Mouse (Mus musculus) brain, adult 2 months (tissue): ENCODE measurements around the gene Zfp414.
"Not testable (repeated sequence)": the region's sequence is repeated elsewhere in the genome, so short reads cannot be mapped to it uniquely, and the experiment has no call there.

Experiments used
- DNase-seq: peaks from one replicate; pipeline ENCODE4 v3.0.0; 2011; ENCODE audit warnings: low read depth, low spot score

The Zfp414 gene

DNA sequence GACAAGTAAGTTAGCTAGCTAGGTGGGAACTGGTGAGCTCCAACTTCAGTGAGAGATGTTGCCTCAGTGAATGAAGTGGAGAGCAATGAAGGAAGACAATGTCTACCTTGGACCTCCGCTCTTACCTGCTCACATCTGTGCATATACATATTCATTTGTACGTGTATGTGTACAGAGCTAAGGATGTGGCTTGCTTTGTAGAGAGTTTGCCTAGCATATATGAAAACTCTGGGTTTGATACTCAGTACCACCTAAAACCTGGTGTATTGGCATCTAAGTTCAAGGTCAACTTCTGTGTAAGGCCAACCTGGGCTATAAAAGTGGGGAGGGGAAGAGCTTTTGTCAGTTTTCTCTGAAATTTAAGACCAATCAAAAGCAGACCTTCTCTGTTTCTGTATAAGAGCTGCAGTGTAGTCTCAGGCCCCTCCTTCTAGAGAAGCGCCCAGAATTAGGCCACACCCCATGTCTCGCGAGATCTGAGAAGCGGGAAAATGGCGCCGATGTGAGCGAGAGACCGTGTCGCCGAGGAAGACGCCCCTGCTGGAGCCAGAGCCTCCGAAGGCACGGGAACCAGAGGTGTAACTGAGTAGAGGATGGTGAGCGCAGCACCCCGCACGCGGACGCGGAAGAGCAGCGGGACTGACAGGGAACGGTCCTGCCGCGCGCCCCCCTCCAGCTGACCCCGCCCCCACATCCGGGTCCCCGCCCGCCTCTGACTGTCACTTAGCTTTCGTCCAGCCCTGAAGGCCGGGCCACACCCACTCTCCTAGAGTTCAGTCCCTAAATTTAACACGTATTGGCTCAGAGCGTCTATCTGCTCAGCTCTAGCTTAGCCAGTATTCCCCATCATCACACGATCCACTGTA lies at the start of gene Zfp414:
Zfp414 (plus strand) TSS at position 470 of the 866 bp plus-strand sequence.
- peak; percentile 97 for DNase-seq

DNA sequence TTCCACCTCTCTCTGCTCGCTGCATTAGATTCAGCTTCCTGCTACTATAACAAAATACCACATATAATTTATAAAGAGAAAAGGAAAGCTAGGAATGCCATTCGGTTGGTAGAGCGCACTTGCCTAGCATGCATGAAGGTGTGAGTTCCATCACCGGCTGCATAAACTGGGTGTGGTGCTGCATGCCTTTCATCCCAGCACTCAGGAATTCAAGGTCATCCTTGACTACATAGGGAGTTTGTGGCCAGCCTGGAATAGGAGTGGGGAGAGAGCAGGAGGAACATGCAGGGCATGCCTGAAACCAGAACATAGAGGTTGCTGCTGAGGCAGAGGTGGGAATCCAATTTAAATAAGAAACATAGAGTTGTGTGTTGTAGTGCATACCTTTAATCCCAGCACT lies 44.8 kb upstream of the Zfp414 start:
- DNase-seq: no peak

DNA sequence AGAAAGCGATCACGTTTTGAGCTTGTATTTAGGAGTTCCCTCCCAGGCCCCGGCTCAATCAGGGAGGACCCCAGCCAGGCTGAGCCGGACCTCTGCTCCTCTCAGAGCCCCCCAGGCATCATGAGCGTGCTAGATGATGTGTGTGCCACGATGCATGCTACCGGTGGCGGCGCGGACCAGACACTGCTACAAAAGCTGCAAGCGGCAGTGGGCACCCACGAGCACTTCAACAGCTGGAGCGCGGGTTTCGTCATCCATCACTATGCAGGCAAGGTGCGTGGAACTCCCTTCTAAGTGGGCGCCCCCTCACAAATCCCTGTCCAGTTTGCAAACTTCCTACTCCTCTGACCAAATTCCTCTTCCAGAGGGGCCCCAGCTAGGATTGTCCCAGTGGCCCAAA lies 42.9 kb upstream of the Zfp414 start:
- no peak for DNase-seq

DNA sequence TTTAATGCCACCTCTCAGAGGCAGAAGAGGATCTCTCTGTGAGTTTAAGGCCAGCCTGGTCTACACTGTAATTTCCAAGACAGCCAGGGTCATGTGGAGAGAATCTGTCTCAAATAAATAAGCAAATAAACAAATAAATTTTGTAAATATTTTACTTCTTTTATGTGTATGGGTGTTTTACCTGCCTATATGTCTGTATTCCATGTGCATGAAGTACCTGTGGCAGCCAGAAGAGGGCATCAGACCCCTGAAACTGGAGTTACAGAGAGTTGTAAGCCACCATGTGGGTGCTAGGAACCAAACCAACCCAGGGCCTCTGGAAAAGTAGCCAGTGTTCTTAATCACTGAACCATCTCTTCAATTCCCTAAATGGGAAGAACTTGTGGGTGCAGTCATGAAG lies 31.6 kb upstream of the Zfp414 start:
- DNase-seq: no peak

DNA sequence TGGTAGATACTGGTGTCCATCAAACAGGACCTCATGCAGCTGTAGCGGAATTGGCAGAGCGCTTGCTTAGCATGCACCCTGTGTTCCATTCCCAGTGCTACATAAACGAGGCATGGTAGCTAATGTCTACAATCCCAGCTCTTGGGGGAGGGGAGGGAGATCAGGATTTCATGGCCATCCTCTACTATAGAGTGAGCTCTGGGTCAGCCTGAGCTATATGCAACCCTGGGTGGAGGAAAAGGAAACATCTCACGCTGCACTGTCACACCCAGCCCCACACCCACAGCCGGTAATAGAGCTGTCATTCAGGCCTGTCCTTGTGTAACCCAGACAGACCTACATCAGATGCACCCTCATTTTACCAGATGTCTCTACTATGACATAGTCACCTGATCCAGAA lies 30.4 kb upstream of the Zfp414 start:
- no peak for DNase-seq

DNA sequence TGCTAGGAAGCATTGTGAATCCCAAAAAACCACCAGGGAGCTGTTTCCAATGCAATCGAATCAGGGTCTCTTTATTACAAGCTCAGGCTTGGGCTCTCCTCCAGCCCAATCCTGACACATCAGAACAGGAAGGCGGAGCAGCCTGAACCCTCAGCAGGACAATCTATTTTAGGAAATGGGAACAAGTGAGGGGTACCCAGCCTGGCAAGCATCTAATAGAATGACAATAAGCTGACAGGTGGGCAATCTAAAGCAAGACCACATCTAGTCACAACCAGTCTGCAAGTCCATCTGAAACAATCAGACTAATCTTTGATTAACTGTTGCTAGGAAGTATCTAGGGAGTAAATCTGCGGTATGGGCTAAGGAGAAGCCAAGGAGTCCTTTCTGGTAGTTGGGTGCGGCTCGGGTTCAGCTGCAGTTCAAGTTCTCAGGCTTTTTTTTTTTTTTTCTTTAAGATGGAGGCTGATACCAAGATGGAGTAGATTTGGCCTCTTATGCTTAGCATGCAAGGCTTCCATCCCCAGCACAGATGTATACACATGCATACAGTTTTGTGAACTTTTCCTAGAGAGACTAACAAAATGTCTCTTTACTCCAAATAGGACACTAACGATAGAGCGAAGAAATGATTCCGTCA lies 28.9 kb upstream of the Zfp414 start:
- DNase-seq: no peak

DNA sequence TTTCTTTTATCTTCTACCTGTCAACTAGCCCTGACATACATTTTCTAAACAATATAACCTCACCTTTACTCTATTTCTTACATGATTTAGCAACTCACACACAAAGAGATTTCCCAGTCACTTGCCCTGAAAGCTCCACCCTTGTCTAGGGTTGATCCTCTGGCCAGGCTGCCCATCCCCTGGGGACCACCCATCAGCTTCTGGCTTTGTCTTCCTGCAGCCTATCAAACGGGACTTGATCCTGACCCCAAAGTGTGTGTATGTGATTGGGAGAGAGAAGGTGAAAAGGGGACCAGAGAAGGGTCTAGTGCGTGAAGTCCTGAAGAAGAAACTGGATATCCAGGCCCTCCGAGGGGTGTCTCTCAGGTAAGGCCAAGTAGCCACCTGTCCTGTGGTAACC lies 28.1 kb upstream of the Zfp414 start:
- no peak for DNase-seq

DNA sequence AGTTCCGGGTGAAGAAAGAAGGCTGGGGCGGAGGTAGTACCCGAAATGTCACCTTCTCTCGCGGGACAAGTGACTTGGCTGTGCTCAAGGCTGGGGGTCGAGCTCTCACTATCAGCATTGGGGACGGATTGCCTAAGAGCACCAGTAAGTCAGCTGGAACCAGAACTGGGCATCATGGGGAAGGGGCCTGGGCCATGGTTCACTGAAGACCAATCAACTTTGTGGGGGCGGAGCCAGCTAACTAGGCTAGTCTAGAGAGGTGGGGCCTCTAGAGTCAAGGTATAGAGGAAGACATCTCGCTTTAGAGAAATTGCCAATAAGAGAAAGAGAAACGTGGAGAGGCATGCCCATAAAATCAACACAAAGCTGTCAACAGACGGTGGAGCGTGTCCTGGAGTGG lies 26.9 kb upstream of the Zfp414 start:
- no peak for DNase-seq

DNA sequence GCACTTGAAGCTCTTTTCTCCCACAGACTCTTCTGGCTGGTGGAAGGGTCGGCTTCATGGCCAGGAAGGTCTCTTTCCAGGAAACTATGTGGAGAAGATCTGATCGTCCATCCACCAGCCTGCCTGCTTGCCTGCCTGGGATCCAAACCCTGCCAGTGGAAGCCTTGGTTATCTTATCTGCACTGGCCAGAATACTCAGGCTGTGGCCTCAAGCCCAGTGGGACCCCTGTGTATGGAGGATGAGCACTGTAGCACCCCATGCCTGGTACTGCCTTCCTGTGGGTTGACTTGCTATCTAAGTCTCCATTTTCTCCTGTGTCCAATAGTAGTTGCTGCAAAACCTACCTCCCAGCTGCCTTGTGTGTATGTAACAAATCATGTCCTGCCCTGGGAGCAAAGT lies 21.6 kb upstream of the Zfp414 start:
- DNase-seq: no peak

DNA sequence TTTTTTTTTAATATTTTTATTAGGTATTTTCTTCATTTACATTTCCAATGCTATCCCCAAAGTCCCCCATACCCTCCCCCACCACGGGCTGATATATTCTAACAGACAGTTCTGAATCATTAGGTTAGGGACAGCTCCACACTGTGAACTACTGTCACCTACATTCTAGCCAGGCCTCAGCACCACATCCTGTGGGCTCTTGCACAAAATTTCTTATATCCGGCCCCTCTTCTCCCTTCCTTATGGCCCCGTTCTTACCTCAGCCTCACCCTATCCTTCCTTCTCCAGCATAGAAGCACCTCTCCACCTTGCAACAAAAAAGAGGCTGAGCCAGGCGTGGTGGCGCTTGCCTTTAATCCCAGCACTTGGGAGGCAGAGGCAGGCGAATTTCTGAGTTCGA lies 18.3 kb upstream of the Zfp414 start:
- no peak for DNase-seq

DNA sequence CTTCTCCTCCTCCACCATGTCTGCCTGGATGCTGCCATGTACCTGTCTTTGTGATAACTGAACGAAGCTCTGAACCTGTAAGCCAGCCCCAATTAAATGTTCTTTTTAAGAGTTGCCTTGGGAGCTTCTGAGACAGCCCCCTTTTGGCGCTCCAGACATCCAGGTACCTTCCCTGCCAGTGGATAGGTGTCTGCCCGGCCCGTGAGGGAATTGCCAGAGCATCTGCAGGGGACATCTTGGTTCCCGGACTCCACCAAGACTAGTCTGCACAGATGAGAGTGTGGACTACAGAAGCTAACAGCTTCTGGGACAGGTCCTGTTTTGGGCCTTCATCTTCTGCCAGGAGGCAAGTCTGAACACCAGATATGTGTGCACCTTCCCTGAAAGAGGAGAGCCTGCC lies 15.2 kb upstream of the Zfp414 start:
- DNase-seq: not testable (repeated sequence)

DNA sequence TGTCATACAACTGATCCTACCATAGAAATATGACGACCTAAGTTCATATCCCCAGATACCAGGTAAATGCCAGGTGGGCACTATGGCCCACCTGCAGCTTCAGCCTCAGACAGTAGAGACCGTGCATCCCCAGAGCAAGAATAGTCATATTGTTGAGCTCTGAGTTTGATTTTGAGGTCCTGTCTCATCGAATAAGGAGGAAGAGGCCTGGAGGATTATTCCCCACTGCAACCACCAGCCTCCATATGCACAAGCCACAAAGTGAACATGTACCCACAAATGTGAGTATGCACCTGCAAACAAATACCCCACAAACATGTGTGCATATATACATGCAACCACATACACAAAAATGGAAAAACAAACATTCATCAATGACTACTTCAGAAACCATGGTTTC lies 1.6 kb upstream of the Zfp414 start:
- no peak for DNase-seq

DNA sequence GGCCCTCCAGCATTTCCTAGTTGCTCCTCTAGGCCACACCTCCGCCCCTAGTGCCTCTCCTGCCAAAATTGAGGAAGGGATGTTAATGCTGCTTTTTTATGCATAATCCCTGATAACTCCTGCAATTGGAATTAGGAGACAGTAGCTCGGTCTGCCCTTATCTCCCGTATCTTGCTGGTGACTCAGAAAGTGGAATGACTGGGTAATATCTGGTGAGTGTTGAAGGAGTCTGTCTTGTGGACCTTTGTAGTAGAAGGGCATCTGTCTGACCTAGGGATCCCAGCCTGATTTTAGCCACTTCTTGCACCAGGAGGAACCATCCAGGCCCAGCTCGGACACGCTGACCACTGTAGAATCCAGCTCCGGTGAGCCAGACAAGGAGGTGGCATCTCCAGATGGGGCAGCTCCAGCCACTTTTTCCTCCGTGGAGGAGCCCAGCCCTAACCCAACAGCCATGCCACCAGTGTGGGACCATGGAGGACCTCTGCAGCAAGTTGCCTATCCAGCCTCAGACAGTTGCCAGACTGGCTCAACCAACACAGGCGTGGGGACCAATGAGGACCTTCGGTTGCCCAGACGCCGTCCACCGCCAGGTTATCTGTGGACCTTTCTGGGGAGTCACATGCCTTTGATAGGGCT lies 716 bp downstream of the Zfp414 start:
- DNase-seq: no peak

DNA sequence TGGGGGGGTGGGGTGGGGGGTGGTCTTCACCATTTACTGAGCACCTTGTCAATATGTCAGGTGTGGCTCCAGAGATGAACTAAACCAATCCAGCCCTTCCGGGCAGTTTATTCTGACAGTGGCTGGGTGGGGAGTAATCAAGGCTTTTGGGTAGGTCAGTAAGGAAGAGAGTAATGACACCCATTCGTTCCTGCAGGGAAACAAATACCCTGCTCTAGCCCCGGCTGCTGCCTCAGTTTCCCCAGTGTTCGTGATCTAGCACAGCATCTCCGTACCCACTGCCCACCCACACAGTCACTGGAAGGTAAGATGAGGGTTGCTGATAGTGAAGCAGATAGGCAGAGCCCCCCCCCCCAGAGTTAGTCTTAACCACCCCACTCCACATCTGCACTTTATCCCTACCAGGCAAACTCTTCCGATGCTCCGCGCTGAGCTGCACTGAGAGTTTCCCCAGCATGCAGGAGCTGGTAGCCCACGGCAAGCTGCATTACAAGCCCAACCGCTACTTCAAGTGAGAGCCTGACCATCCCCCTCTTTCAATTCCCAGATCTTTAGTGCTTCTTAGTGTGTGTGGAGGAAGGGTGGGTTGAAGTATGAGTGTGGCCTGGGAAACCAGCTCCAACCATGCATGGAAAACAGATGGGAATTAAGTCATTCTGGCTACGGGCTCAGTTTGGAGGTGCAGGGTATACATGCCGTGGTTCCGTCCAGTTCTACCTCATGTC lies 1.4 kb downstream of the Zfp414 start:
- peak; percentile 40 for DNase-seq

DNA sequence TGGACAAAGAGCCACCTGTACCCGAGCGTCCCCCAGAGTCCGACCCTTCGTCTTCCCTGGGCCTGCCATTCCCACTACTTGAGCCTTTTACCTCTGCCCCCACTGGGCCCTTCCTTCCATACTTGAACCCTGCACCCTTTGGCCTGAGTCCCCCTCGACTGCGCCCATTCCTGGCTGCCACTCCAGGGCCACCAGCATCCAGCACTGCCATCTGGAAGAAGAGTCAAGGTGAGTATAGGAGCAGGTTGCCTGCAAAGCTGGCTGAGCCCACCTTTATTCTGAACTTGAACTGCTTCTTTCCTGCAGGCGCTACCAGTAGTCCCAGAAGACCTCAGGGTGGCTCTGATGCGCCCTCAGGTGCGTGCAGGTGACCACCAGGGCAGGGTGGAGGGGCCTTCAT lies 2.3 kb downstream of the Zfp414 start:
- no peak for DNase-seq

DNA sequence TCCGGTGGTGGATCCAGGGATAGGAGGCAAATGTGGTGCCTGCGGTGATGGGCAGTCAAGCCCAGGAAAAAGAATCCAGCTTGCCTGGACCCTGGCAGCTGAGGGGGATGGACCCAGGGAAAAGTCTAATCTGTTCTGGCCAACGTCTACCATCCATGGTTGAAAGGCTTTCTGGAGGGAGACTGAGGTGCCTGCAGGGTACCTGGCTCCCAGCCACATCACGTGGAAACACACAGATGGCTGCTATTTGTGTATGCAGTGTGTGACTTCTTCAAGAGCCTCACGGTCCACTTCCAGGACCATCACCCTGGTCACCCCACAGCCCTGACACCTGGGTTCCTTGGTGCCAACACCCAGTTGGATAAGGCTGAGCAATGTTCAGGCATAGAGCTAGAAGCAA lies 2.9 kb downstream of the Zfp414 start:
- DNase-seq: peak; percentile 92

DNA sequence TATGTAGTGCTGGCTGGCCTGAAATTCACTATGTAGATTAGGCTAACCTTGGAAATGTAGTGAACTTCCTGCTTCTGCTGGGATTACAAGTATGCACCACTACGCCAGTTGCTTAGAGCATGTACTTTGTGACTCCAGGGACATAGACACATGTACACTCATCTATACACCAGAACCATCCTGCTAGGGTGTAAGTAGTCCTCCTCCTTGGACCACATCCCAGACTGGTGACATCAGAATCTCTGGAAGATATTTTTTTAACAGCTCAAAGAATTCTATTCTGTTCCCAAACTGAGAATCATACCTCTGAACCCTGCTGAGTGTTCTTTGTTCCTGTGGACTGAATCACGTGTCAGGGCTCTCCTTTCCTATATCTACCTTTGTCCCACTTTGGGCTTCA lies 8.1 kb downstream of the Zfp414 start:
- DNase-seq: peak; percentile 80

DNA sequence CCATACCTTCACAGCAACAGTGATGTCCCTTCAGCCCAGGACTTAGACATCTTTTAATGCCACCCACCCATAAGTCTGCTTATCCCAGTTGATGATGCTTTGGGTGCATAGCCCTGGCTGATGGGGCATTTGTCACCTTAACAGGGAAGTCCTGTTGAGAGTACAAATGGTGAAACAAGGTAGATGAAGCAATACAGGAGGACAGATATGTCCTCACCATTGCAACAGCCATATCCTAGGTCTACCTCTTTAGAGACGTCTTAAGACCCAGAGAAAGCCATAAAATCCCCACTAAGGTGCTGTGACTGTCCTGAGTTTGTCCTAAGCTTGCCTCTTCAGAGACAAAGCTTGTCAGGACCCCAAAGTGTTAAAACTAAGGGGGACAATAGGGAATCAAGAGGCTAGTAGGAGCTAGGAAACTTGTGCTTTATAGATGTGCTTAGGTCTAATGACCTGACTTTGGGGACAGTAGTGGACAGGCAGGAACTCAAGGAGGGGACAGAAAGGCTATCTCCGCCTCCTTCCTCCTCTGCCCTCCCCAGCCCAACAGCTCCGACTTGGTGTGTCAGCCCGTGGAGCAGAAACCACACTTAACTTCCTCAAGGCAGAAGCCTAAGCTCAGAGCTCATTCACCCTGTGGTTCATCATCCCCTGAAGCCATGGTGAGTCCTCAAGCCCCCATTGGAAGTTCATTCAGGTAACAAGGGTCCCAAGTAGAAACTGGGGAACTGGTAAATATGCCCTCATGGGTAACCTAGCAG lies 8.8 kb downstream of the Zfp414 start, which contains the start of gene Pram1:
Pram1 (plus strand) TSS at position 541 of the 761 bp plus-strand sequence.
- DNase-seq: no peak

DNA sequence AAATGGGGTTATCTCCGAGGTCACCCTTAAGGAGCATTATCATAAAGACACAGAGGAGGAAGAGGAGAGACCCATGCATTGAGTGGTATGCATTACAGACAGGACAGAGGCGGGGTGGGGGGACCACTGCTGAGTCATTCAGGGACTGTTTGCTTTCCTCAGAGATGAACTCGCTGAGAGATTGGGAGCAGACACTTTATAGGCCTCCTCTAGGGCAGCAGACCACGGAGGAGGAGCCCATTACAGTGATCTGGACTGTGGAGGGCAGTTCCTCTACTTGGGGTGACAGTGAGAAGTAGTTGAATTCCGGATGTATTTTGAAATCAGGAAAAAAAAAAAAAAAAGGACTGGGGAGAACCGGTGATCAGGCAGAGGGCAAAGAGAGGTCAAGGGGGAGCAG lies 10.9 kb downstream of the Zfp414 start:
- DNase-seq: no peak

DNA sequence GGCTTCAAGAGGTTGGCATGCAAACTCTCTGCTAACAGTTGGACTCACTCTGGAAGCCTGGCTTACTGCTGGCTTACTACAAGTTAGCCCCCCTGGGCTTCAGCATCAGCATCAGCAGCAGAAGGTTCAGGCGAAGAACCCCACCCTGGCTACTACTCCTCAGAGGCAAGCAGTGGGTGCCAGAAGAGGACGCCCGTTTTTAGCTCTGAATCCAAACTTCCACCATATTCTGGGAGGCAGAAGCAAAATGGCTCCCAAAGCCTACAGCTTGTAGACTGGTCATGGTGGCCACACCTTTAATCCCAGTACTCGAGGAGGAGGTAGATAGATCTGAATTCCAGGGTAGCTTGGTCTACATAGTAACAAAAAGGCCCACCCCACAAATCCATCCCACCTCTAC lies 15.2 kb downstream of the Zfp414 start:
- DNase-seq: no peak

DNA sequence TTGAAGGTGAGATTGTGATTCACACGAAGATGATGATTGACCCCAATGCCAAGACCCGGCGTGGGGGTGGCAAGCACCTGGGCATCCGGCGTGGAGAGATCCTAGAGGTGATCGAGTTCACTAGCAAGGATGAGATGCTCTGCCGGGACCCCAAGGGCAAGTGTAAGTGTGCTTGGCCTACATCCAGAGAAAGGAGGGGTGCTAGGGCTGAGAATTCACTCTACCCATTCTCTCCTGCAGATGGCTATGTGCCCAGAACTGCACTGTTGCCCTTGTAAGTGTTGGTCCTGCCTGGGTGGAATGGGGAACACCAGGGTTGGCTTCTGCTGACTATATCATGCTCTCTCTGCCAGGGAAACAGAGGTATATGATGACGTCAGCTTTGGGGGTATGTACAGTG lies 16.2 kb downstream of the Zfp414 start:
- DNase-seq: no peak
